Mouse (Mus musculus): ENCODE measurements around the gene Tubd1. TPM values are rescaled to one million over a fixed set of nuclear protein-coding genes. Genes with fewer than 3 reads are reported as not detected.

The Tubd1 gene
- polyA plus RNA-seq, 1 experiment from 2014 or later: 11.0 TPM

- Histone ChIP-seq H3K4me3 (ENCODE audit: low read depth, low read length) (no peak overlapping the region), H3K4me2 (ENCODE audit: low read length) (no peak overlapping the region), H3K9me3 (replicated peaks; ENCODE audit: control insufficient read depth, low read length) (no peaks in the 10 kb centered on the region), H3K27me3 (replicated peaks; ENCODE audit: control insufficient read depth, insufficient read depth, low read length) (no peaks in the 10 kb centered on the region), H3K27ac (ENCODE audit: low read depth, low read length) (no peak overlapping the region), H3K4me1 (ENCODE audit: control insufficient read depth, insufficient read depth, low read length) (no peaks in the 10 kb centered on the region), H3K36me3 (ENCODE audit: control insufficient read depth, insufficient read depth, low read length) (peaks cover 11% of the 10 kb centered on the region; the same call in 1 of the 2 replicates), H3K9ac (ENCODE audit: low read length) (no peak overlapping the region)
- DNase-seq (ENCODE audit: low spot score) (no peak), ATAC-seq (no peak)
- WGBS: 87% methylated on average over 2 of the region's 2 CpGs
Measured at GRCm38 (mm10) chr11:86607808-86608350, 63.1 kb downstream of the Tubd1 start.

- Histone ChIP-seq H3K27ac (ENCODE audit: low read depth, low read length) (no peak overlapping the region), H3K9me3 (replicated peaks; ENCODE audit: control insufficient read depth, low read length) (no peaks in the 10 kb centered on the region), H3K4me1 (ENCODE audit: control insufficient read depth, insufficient read depth, low read length) (no peaks in the 10 kb centered on the region), H3K4me3 (ENCODE audit: low read depth, low read length) (no peak overlapping the region), H3K27me3 (replicated peaks; ENCODE audit: control insufficient read depth, insufficient read depth, low read length) (no peaks in the 10 kb centered on the region), H3K36me3 (ENCODE audit: control insufficient read depth, insufficient read depth, low read length) (peaks cover 11% of the 10 kb centered on the region; the same call in 1 of the 2 replicates), H3K9ac (ENCODE audit: low read length) (no peak overlapping the region), H3K4me2 (ENCODE audit: low read length) (no peak overlapping the region)
- no peak for ATAC-seq
- WGBS: 93% methylated on average over 3 of the region's 3 CpGs
- DNase-seq (ENCODE audit: low spot score): no peak
Measured at GRCm38 (mm10) chr11:86610239-86610638, 65.4 kb downstream of the Tubd1 start.

- WGBS: 95% methylated on average over 1 of the region's 1 CpGs
- ATAC-seq (no peak), DNase-seq (ENCODE audit: low spot score) (no peak)
Measured at GRCm38 (mm10) chr11:86611991-86612390, 67.2 kb downstream of the Tubd1 start.

GRCm38 (mm10) chr11:86614056-86614530 is 69.3 kb downstream of the Tubd1 start:
- Histone ChIP-seq H3K27ac (ENCODE audit: low read depth, low read length) (no peak overlapping the region), H3K9ac (ENCODE audit: low read length) (no peak overlapping the region), H3K27me3 (replicated peaks; ENCODE audit: control insufficient read depth, insufficient read depth, low read length) (no peaks in the 10 kb centered on the region), H3K4me1 (ENCODE audit: control insufficient read depth, insufficient read depth, low read length) (no peaks in the 10 kb centered on the region), H3K9me3 (replicated peaks; ENCODE audit: control insufficient read depth, low read length) (no peaks in the 10 kb centered on the region), H3K4me3 (ENCODE audit: low read depth, low read length) (no peak overlapping the region), H3K36me3 (ENCODE audit: control insufficient read depth, insufficient read depth, low read length) (no peaks in the 10 kb centered on the region), H3K4me2 (ENCODE audit: low read length) (no peak overlapping the region)
- DNase-seq (ENCODE audit: low spot score) (no peak), ATAC-seq (no peak)
- WGBS: 84% methylated on average over 2 of the region's 2 CpGs

More at GRCm38 (mm10) chr11:86611991-86612390, 67.2 kb downstream of the Tubd1 start:
- H3K4me2 ChIP-seq (ENCODE audit: low read length): no peak overlapping the region
- no peak overlapping the region for H3K4me3 ChIP-seq (ENCODE audit: low read depth, low read length)
- H3K27me3 ChIP-seq (replicated peaks; ENCODE audit: control insufficient read depth, insufficient read depth, low read length): no peaks in the 10 kb centered on the region
- H3K36me3 ChIP-seq (ENCODE audit: control insufficient read depth, insufficient read depth, low read length): 0 out of 2 replicates have a peak, but pooled peaks cover 3% of the 10 kb centered on the region
- H3K4me1 ChIP-seq (ENCODE audit: control insufficient read depth, insufficient read depth, low read length): no peaks in the 10 kb centered on the region
- H3K27ac ChIP-seq (ENCODE audit: low read depth, low read length): no peak overlapping the region
- no peaks in the 10 kb centered on the region for H3K9me3 ChIP-seq (replicated peaks; ENCODE audit: control insufficient read depth, low read length)
- H3K9ac ChIP-seq (ENCODE audit: low read length): no peak overlapping the region

- 87% methylated on average over 5 of the region's 5 CpGs for WGBS
- no peak overlapping the region for H3K4me2 ChIP-seq (ENCODE audit: low read length)
- H3K4me1 ChIP-seq (ENCODE audit: control insufficient read depth, insufficient read depth, low read length): no peaks in the 10 kb centered on the region
- H3K9me3 ChIP-seq (replicated peaks; ENCODE audit: control insufficient read depth, low read length): no peaks in the 10 kb centered on the region
- no peak for DNase-seq (ENCODE audit: low spot score)
- no peak overlapping the region for H3K9ac ChIP-seq (ENCODE audit: low read length)
- H3K4me3 ChIP-seq (ENCODE audit: low read depth, low read length): no peak overlapping the region
- ATAC-seq: no peak
- H3K36me3 ChIP-seq (ENCODE audit: control insufficient read depth, insufficient read depth, low read length): no peaks in the 10 kb centered on the region
- H3K27me3 ChIP-seq (replicated peaks; ENCODE audit: control insufficient read depth, insufficient read depth, low read length): no peaks in the 10 kb centered on the region
- no peak overlapping the region for H3K27ac ChIP-seq (ENCODE audit: low read depth, low read length)
Measured at GRCm38 (mm10) chr11:86614607-86615006, 69.8 kb downstream of the Tubd1 start.

MicroRNAs encoded within 50 kb of the gene (microRNA counts, 519-probe panel; counts per million panel counts)
- 4,809 counts per million, percentile 71 among the panel's probes with 10 or more counts for microRNA mmu-miR-21

Small RNA genes lying within 50 kb of the gene (microRNA-seq; reads per million reads assigned to microRNA genes)
- gene Mir21a: 3,638 reads per million, percentile 90 among the genes with 10 or more reads in this experiment

Other genes starting within 250 kb of the Tubd1 start
- gene Med13, start 187.4 kb upstream of the Tubd1 start, polyA plus RNA-seq (2014; fragmentation: Nextera tagmentation; extraction: Ambion mirVana): 13.4 and 17.1 TPM in 2 replicates
- gene Rnft1, start 60.3 kb upstream of the Tubd1 start, polyA plus RNA-seq (2014; fragmentation: Nextera tagmentation; extraction: Ambion mirVana): 15.7 and 19.7 TPM in 2 replicates
- 41.8 and 42.1 TPM in 2 replicates for gene Rps6kb1, start 186 bp upstream of the Tubd1 start, polyA plus RNA-seq (2014; fragmentation: Nextera tagmentation; extraction: Ambion mirVana)
- 119 and 131 TPM in 2 replicates for gene Vmp1, start 138.8 kb downstream of the Tubd1 start, polyA plus RNA-seq (2014; fragmentation: Nextera tagmentation; extraction: Ambion mirVana)
- gene Ptrh2, start 139.0 kb downstream of the Tubd1 start, polyA plus RNA-seq (2014; fragmentation: Nextera tagmentation; extraction: Ambion mirVana): 33.2 and 38.1 TPM in 2 replicates
- gene Cltc, start 212.6 kb downstream of the Tubd1 start, polyA plus RNA-seq (2014; fragmentation: Nextera tagmentation; extraction: Ambion mirVana): 138 and 159 TPM in 2 replicates

All from forebrain, embryonic 14.5 days (tissue).